Mouse (Mus musculus) neural tube, embryonic 13.5 days (tissue): ENCODE results near the gene Ankmy2. TPM values are rescaled to one million over a fixed set of nuclear protein-coding genes. Genes with fewer than 3 reads are reported as not detected.

Experiments used
- ATAC-seq: fragments of 200-750 bp; cut with Nextera tagmentation; 2 replicates; pipeline ENCODE4 v1.8.0; 2017; ENCODE audit warnings: low read depth, mild to moderate bottlenecking, moderate TSS enrichment, moderate library complexity
- H3K27ac ChIP-seq: fragments of 300-500 bp; sonication (generic); replicated peaks from 2 replicates; pipeline ENCODE4 v1.5.1; 2015; ENCODE audit warnings: moderate library complexity, mild to moderate bottlenecking, inconsistent platforms
- H3K27me3 ChIP-seq: fragments of 300-500 bp; sonication (generic); 2 replicates; pipeline ENCODE4 v1.6.1; 2015; ENCODE audit warnings: mild to moderate bottlenecking, inconsistent platforms
- H3K36me3 ChIP-seq: fragments of 300-500 bp; sonication (generic); 2 replicates; pipeline ENCODE4 v1.6.1; 2015; ENCODE audit warnings: mild to moderate bottlenecking, inconsistent platforms
- H3K4me1 ChIP-seq: fragments of 300-500 bp; sonication (generic); replicated peaks from 2 replicates; pipeline ENCODE4 v1.6.1; 2015; ENCODE audit warnings: inconsistent platforms
- H3K4me2 ChIP-seq: fragments of 300-500 bp; sonication (generic); 2 replicates; pipeline ENCODE4 v1.6.1; 2015; ENCODE audit warnings: inconsistent platforms, mild to moderate bottlenecking, moderate library complexity
- H3K4me3 ChIP-seq: fragments of 300-500 bp; sonication (generic); 2 replicates; pipeline ENCODE4 v1.5.1; 2015; ENCODE audit warnings: mild to moderate bottlenecking, inconsistent platforms
- H3K9ac ChIP-seq: fragments of 300-500 bp; sonication (generic); 2 replicates; pipeline ENCODE4 v1.6.1; 2015; ENCODE audit warnings: moderate library complexity, mild to moderate bottlenecking, inconsistent platforms
- H3K9me3 ChIP-seq: fragments of 300-500 bp; sonication (generic); 2 replicates; pipeline ENCODE4 v1.6.1; 2016; ENCODE audit warnings: inconsistent platforms
- WGBS: fragments of 180-500 bp; shearing (Covaris S2); methylation state at CpG from one replicate; pipeline ENCODE4 v1.1.7; 2015; 5-methylcytosine and 5-hydroxymethylcytosine counted together
- polyA plus RNA-seq: library from polyadenylated mRNA; unstranded; fragments of >200 nt; fragmentation: Nextera tagmentation; extraction: Ambion mirVana; gene quantifications from 2 replicates; pipeline ENCODE4 v1.2.1, GENCODE M21; 2015

Ankmy2 gene
- polyA plus RNA-seq, 1 experiment from 2014 or later, result 58.3 TPM

DNA sequence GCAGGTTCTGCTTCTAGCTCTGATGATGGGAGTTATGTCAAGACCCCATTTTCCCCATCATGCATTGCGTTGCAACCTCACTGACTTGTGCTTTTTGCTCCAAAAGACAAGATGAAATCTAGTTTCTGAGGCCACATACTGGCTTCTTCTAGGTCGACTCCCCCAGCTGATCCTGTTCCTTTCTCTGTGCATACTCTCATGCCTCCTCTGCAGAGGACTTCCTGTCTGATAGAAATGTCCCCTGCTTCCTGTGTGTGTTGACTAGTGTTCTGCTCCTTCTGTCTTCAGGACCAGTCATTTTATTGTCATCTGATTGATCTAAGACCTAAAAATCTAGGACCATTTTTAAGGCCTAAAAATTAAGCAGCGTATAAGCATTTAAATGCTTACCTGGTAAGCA is 21.5 kb upstream of the Ankmy2 start:
- peaks cover 39% of the 10 kb centered on the region for H3K36me3 ChIP-seq
- H3K27ac ChIP-seq, result no peak overlapping the region
- no peaks in the 10 kb centered on the region for H3K9me3 ChIP-seq
- no peak overlapping the region for H3K9ac ChIP-seq
- H3K27me3 ChIP-seq, result no peaks in the 10 kb centered on the region
- no peak for ATAC-seq
- peaks cover 4% of the 10 kb centered on the region; the same call in 1 of the 2 replicates for H3K4me1 ChIP-seq
- 97% methylated on average over 3 of the region's 3 CpGs for WGBS
- no peak overlapping the region for H3K4me3 ChIP-seq
- no peak overlapping the region for H3K4me2 ChIP-seq

DNA sequence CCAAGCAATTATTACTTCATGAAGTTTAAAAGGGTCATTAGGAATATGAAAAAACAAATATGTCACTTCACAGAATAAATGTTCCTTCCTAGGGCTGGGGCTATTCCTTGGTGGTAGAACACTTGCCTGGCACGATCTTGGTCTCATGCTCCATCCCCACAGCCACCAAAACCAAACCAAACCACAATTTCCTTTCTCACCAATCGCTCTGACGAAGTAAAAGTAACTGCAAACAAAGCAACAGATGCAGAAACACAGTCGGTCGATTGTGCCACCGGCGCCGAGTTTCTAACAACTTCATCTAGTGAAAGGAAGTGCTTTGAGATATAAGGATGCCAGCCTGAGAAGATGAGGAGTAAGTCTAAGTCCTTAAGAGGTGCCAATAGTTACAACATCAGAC is 20.6 kb upstream of the Ankmy2 start:
- Histone ChIP-seq H3K4me2 (no peak overlapping the region), H3K4me3 (no peak overlapping the region), H3K9me3 (no peaks in the 10 kb centered on the region), H3K9ac (no peak overlapping the region), H3K27ac (no peak overlapping the region), H3K4me1 (peaks cover 4% of the 10 kb centered on the region; the same call in 1 of the 2 replicates), H3K27me3 (no peaks in the 10 kb centered on the region), H3K36me3 (peaks cover 35% of the 10 kb centered on the region)
- WGBS, result 96% methylated on average over 8 of the region's 8 CpGs
- no peak for ATAC-seq

DNA sequence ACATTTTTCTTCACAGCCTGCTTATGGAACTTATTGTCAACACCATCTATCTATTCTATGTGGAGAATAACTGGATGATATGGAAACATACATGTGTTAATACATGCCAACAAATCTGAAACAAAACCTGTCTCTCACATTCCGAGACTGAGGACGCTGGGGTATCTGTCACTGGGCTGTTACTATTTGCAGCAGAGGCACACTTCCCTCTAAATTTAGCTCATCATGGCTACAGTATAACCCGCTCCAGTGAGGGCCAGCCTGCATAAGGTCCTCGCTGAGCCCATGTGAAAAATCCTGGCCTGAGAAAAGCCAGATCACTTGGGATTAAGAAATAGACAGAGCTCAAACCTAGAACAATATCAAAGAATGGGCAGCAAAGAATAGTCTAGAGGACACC is 19.7 kb upstream of the Ankmy2 start:
- peaks cover 5% of the 10 kb centered on the region for H3K4me1 ChIP-seq
- H3K27ac ChIP-seq, result no peak overlapping the region
- no peak overlapping the region for H3K4me3 ChIP-seq
- H3K36me3 ChIP-seq, result peaks cover 28% of the 10 kb centered on the region
- no peaks in the 10 kb centered on the region for H3K27me3 ChIP-seq
- no peak overlapping the region for H3K4me2 ChIP-seq
- ATAC-seq, result no peak
- no peak overlapping the region for H3K9ac ChIP-seq
- H3K9me3 ChIP-seq, result no peaks in the 10 kb centered on the region
- 92% methylated on average over 4 of the region's 4 CpGs for WGBS

DNA sequence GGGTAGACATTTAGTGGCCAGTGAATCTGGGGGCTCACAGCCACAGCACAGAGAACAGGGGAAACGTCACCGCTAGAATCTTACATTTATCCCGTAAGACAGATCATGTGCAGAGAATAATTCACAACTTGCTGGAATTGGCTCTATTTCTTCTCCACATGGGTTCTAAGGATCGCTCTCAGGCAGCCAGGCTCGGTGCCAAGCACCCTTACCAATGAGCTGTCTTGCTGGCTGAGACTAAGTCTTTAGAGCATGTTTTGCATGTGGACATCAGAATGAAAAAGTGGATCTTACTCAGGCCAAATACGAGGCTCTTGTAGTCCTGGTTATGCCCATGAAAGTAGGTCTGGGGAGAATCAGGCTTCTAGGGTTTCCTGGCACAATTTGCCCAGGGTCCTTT is 16.5 kb upstream of the Ankmy2 start:
- no peak for ATAC-seq

DNA sequence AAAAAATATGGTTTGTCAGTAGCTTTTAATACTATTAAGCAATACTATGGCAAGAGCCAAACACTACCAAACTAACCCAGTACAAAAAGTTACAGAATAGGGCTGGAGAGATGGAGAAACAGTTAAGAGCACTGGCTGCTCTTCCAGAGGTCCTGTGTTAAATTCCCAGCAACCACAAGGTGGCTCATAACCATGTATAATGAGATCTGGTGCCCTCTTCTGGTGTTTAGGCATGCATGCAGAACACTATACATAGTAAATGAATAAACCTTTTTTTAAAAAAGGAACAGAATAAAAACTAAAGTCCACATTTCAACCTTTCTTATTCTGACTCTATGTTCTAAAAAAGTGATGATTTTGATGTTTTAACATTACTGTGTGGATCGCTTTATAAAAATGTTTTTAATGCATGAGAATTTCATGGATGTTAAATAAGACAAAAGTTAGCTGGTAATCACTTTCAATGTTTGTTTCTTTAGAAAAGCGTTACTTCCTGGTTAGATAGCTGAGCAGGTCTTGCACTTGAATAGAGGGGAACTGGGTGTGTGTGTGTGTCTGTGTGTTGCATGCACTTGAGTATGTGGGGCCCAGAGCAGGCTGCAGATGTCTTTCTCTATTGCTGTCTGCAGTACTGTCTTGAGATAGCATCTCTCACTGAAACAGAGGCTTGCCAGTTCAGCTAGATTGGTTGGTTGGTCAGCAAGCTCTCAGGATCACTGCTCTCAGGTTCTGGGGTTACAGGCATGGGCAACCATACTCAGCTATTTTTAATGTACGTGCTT is 10.5 kb upstream of the Ankmy2 start:
- ATAC-seq, result no peak
- Histone ChIP-seq H3K9me3 (no peaks in the 10 kb centered on the region), H3K4me3 (no peak overlapping the region), H3K4me1 (peaks cover 3% of the 10 kb centered on the region), H3K9ac (no peak overlapping the region), H3K27me3 (no peaks in the 10 kb centered on the region), H3K4me2 (no peak overlapping the region), H3K36me3 (no peaks in the 10 kb centered on the region), H3K27ac (no peak overlapping the region)
- 95% methylated on average over 3 of the region's 3 CpGs for whole genome bisulfite sequencing

More for the DNA sequence above, 16.5 kb upstream of the Ankmy2 start:
- WGBS, result 86% methylated on average over 6 of the region's 6 CpGs
- Histone ChIP-seq H3K4me1 (peaks cover 3% of the 10 kb centered on the region; the same call in 1 of the 2 replicates), H3K9ac (no peak overlapping the region), H3K36me3 (peaks cover 15% of the 10 kb centered on the region; the same call in 1 of the 2 replicates), H3K27ac (no peak overlapping the region), H3K9me3 (no peaks in the 10 kb centered on the region), H3K27me3 (no peaks in the 10 kb centered on the region), H3K4me3 (no peak overlapping the region), H3K4me2 (no peak overlapping the region)

DNA sequence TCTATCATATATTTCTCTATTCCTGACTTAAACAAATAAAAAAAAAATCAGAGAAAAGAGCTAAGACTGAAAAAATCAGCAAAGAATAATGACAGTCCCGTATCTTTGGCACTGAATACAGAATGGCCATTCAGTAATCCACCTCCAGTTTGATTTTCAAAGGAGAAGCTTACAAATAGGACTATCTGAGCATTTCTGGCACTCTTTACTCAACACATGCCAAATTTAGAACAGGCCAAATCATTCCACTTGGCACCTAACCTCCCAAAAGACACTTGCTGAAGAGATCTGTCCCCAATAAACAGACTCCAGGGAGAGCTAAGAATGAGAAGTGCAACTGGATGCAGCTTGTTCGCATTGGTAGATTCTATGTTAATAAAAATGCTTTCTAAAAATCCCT is 6.6 kb upstream of the Ankmy2 start:
- no peaks in the 10 kb centered on the region for H3K27me3 ChIP-seq
- no peaks in the 10 kb centered on the region for H3K9me3 ChIP-seq
- H3K36me3 ChIP-seq, result no peaks in the 10 kb centered on the region
- H3K4me1 ChIP-seq, result peaks cover 23% of the 10 kb centered on the region
- H3K4me2 ChIP-seq, result no peak overlapping the region
- H3K27ac ChIP-seq, result no peak overlapping the region
- no peak overlapping the region for H3K4me3 ChIP-seq
- H3K9ac ChIP-seq, result no peak overlapping the region
- 86% methylated on average over 2 of the region's 2 CpGs for WGBS
- no peak for ATAC-seq

DNA sequence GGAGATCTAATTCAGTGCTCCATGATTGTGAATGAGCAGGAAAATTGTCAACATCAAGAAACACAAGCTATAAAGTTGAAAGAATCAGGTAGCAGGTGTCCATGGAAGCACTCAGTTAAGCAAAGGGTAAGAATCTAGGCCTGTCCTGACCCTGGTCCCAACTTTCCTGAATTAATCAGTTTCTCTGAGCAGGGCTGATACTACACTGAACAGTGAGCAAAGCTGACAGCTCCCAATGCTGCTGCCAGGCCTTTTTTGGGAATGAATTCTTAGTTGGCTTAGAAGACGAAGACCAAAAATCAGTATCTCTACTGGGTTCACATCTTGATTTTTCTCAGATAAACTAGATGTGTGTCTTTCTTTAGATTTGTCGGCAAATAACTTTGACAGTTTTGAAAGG is 6.2 kb upstream of the Ankmy2 start:
- Histone ChIP-seq H3K9me3 (no peaks in the 10 kb centered on the region), H3K27me3 (no peaks in the 10 kb centered on the region), H3K4me1 (peaks cover 27% of the 10 kb centered on the region), H3K4me3 (no peak overlapping the region), H3K27ac (no peak overlapping the region), H3K4me2 (no peak overlapping the region), H3K9ac (no peak overlapping the region), H3K36me3 (no peaks in the 10 kb centered on the region)
- ATAC-seq, result no peak
- WGBS, result 95% methylated on average over 2 of the region's 2 CpGs

DNA sequence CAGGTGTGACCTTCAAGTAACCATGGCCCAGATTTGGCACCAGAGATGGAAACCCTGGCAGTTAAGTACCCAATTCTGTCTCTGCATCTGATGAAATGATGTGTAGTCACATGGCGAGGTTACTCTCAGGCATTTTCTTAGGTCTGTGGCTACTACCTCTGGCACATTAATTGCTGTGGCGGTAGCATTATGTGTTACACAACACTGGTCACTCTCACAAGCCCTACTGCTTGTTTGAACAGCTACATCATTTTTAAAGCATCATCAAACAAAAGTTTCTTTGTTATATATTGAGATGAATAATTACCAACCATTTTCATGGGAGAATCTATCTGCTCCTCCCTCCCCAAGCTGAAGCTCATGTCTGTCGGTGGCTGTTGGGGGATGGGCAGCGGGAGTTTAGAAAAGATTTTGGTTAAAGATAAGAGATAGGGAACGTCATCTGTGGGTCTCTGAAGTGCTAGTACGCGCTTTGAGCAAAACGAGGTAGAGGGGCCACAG is 1.7 kb upstream of the Ankmy2 start:
- Histone ChIP-seq H3K27ac (peak overlapping the region; percentile 94; the same call in 1 of the 2 replicates), H3K9me3 (no peaks in the 10 kb centered on the region), H3K9ac (peak overlapping the region; percentile 95), H3K4me1 (peaks cover 42% of the 10 kb centered on the region), H3K27me3 (no peaks in the 10 kb centered on the region), H3K4me3 (peak overlapping the region; percentile 95), H3K36me3 (no peaks in the 10 kb centered on the region), H3K4me2 (peak overlapping the region; percentile 82)
- no peak for ATAC-seq
- WGBS, result 17% methylated on average over 8 of the region's 8 CpGs

DNA sequence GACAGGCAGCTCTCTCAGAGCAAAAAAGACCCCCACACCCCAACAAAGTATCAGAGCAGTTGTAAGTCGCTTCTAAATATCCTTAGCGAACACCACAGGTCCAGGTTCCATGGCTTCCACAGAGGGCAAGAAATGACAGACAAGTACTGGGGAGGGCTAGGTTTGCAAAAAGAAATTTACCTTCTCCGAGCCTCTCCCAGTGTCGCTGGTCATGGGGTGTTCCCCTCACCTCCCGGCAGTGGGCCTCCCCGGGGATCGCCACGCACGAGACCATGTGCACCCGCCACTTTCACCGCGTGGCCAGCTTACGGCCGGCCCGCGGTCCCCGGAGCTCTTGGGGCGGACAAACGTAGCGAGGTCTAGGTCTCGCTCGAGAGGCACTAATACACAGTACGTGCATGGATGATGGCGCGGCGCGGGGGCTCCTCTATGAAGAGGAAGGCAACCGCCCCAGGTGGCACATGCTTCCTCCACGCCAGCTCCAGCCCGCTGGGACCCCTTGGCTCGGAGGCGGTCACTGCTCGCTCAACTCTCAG is 745 bp upstream of the Ankmy2 start:
- under 1% methylated on average over 33 of the region's 33 CpGs for WGBS
- peak overlapping the region; percentile 95 for H3K9ac ChIP-seq

DNA sequence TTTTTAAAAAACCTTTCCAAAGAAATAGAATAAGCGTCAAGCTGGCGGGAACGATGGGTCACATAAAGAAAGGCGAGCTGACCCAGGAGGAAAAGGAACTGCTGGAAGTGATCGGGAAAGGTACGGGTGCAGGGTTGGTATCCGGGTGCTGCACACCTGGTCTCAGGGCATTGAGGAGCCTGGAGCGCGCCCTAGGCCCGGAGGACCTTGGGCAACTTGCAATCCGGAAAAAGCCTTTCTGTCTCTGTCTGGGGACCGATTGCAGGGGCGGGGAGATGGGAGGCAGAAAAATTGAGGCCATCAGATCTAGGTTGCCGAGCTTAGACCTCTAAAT is 357 bp downstream of the Ankmy2 start:
- peak overlapping the region; percentile 95 for H3K9ac ChIP-seq
- peaks cover 42% of the 10 kb centered on the region for H3K4me1 ChIP-seq
- H3K27me3 ChIP-seq, result no peaks in the 10 kb centered on the region
- no peaks in the 10 kb centered on the region for H3K9me3 ChIP-seq
- peak; percentile 51 for ATAC-seq
- peak overlapping the region; percentile 82 for H3K4me2 ChIP-seq
- H3K27ac ChIP-seq, result peak overlapping the region; percentile 94
- no peaks in the 10 kb centered on the region for H3K36me3 ChIP-seq
- WGBS, result under 1% methylated on average over 14 of the region's 14 CpGs
- peak overlapping the region; percentile 95 for H3K4me3 ChIP-seq

More for the DNA sequence above, 745 bp upstream of the Ankmy2 start:
- Histone ChIP-seq H3K4me2 (peak overlapping the region; percentile 82), H3K4me3 (peak overlapping the region; percentile 95), H3K9me3 (no peaks in the 10 kb centered on the region), H3K4me1 (peaks cover 42% of the 10 kb centered on the region), H3K27me3 (no peaks in the 10 kb centered on the region), H3K27ac (peak overlapping the region; percentile 94), H3K36me3 (no peaks in the 10 kb centered on the region)
- ATAC-seq, result peak; percentile 70

DNA sequence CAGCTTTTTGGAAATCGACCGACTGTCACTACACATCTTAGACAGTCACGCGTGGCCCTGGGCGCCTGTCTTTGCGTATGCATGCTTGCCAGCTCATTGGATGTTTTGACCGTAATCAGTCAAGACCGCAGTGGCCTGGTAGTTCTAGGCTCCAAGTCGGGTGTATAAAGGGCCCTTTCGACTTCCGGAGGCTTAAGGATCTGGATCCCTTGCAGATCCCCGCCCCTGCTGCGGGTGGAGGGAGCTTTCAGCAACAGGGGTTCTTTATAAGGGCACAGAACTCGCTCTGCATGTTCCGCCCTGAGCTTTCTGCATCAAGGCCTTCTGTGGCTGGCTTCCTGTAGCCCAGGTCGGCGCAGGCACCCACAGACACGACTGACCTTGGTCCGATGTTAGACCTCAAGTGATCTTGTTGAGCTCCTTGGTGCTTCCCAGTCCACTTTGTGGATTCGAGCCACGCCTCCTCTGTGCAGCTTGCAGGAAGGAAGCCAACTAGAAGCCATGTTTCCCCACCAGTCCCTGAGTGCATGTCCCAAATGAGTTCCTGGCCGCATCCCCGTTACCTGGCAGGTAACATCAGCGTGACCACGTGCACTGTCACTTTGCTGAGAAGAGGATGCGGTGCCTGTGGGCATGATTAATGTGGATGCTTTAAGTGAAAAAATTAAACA is 859 bp downstream of the Ankmy2 start, which contains the start of gene Bzw2:
TSS of gene Bzw2 (minus strand) at position 443 of the 671 bp plus-strand sequence.
- H3K4me3 ChIP-seq, result peak within 1 kb of the TSS; percentile 95
- no peaks in the 10 kb centered on the region for H3K36me3 ChIP-seq
- no peaks in the 10 kb centered on the region for H3K27me3 ChIP-seq
- peak within 1 kb of the TSS; percentile 95 for H3K9ac ChIP-seq
- no peaks in the 10 kb centered on the region for H3K9me3 ChIP-seq
- WGBS, result 3% methylated on average over 26 of the region's 26 CpGs
- peaks cover 42% of the 10 kb centered on the region for H3K4me1 ChIP-seq
- peak within 1 kb of the TSS; percentile 82 for H3K4me2 ChIP-seq
- peak within 1 kb of the TSS; percentile 94 for H3K27ac ChIP-seq
- peak; percentile 17; the same call in 1 of the 2 replicates for ATAC-seq

DNA sequence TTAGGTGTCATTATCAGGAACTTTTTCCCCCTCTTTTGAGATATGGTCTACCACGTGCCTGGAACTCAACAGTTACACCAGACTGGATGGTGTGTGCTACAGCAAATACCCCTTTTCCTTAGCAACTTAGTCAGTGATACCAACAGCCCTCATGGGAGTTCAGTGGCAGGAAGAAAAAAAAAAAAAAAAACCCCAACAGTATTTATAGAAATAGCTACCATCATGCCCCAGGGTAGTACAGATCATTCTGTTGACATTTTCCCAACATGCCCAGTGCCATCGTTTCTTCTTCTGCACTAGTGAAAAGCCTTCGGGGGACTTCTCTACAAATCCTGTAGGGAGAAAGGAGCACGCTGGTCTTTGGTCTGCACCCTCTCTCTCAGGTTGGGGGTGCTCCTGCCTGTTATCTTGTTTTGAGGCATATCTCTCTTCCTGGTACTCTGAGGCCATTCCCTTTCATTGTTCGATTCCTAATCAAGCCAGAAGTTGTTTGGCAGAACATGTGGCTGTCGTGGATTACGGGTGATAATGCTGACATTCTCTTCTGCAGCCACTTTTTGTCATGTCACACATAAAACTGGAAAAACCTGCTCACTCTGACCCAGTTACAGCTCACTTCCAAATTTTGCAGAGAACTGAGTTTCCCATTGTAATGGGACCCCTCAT is 7.3 kb downstream of the Ankmy2 start:
- Histone ChIP-seq H3K36me3 (peaks cover 14% of the 10 kb centered on the region; the same call in 1 of the 2 replicates), H3K27me3 (no peaks in the 10 kb centered on the region), H3K4me3 (no peak overlapping the region), H3K9me3 (no peaks in the 10 kb centered on the region), H3K4me2 (no peak overlapping the region), H3K4me1 (peaks cover 13% of the 10 kb centered on the region), H3K27ac (no peak overlapping the region), H3K9ac (no peak overlapping the region)
- no peak for ATAC-seq
- WGBS, result 88% methylated on average over 7 of the region's 7 CpGs
